Mouse (Mus musculus) brown adipose tissue, adult 24 weeks (tissue): ENCODE results near the gene Msmp. TPM values are rescaled to one million over a fixed set of nuclear protein-coding genes. Genes with fewer than 3 reads are reported as not detected.

ENCODE experiments used
- H3K27ac ChIP-seq: fragments of 200-500 bp; replicated peaks from 2 replicates; pipeline ENCODE4 v1.5.1; 2012; ENCODE audit warnings: low read depth, mild to moderate bottlenecking, low read length
- H3K4me1 ChIP-seq: fragments of 200-500 bp; 2 replicates; pipeline ENCODE4 v1.6.1; 2012; ENCODE audit warnings: low read length, mixed read lengths; ENCODE audit not compliant: control insufficient read depth, insufficient read depth, insufficient read length
- H3K4me3 ChIP-seq: fragments of 200-500 bp; 2 replicates; pipeline ENCODE4 v1.5.1; 2012; ENCODE audit warnings: low read depth, mild to moderate bottlenecking, low read length, moderate library complexity; ENCODE audit not compliant: insufficient read depth
- polyA plus RNA-seq: library from polyadenylated mRNA; stranded (reverse); fragments of >200 nt; gene quantifications from 2 replicates; pipeline ENCODE4 v1.2.4, GENCODE M21; 2012; ENCODE audit not compliant: missing spikeins, insufficient read depth, insufficient read length

Gene Msmp
- polyA plus RNA-seq, 1 experiment, result not detected

- Histone ChIP-seq H3K4me3 (peak overlapping the region; percentile 85), H3K27ac (peak overlapping the region; percentile 84), H3K4me1 (peaks cover 3% of the 10 kb centered on the region; the same call in 1 of the 2 replicates)
Measured at GRCm38 (mm10) chr4:43579256-43579655, 5.0 kb downstream of the Msmp start.

GRCm38 (mm10) chr4:43578376-43579204 is 5.7 kb downstream of the Msmp start, which contains the start of the genes Rgp1 and Gba2:
Gene Rgp1 (plus strand): TSS chr4:43578715.
Gene Gba2 (minus strand): TSS chr4:43578873.
- Histone ChIP-seq H3K4me1 (peaks cover 6% of the 10 kb centered on the region; the same call in 1 of the 2 replicates), H3K4me3 (peak within 1 kb of the TSS; percentile 85), H3K27ac (peak within 1 kb of the TSS; percentile 84)

- H3K4me1 ChIP-seq, result peaks cover 6% of the 10 kb centered on the region; the same call in 1 of the 2 replicates
- H3K27ac ChIP-seq, result peak overlapping the region; percentile 35; the same call in 1 of the 2 replicates
- peak overlapping the region; percentile 85 for H3K4me3 ChIP-seq
Measured at GRCm38 (mm10) chr4:43577237-43577881, 6.9 kb downstream of the Msmp start.

GRCm38 (mm10) chr4:43575356-43575755 is 8.9 kb downstream of the Msmp start:
- peak overlapping the region; percentile 85; the same call in 1 of the 2 replicates for H3K4me3 ChIP-seq
- no peak overlapping the region for H3K27ac ChIP-seq
- peaks cover 6% of the 10 kb centered on the region; the same call in 1 of the 2 replicates for H3K4me1 ChIP-seq

GRCm38 (mm10) chr4:43573561-43573960 is 10.7 kb downstream of the Msmp start:
- Histone ChIP-seq H3K27ac (no peak overlapping the region), H3K4me3 (no peak overlapping the region), H3K4me1 (peaks cover 3% of the 10 kb centered on the region; the same call in 1 of the 2 replicates)

- H3K4me1 ChIP-seq, result peaks cover 3% of the 10 kb centered on the region; the same call in 1 of the 2 replicates
- no peak overlapping the region for H3K27ac ChIP-seq
- H3K4me3 ChIP-seq, result no peak overlapping the region
Measured at GRCm38 (mm10) chr4:43571395-43572045, 12.8 kb downstream of the Msmp start.

- no peak overlapping the region for H3K27ac ChIP-seq
- no peaks in the 10 kb centered on the region for H3K4me1 ChIP-seq
- no peak overlapping the region for H3K4me3 ChIP-seq
Measured at GRCm38 (mm10) chr4:43567140-43567539, 17.2 kb downstream of the Msmp start.

- no peak overlapping the region for H3K27ac ChIP-seq
Measured at GRCm38 (mm10) chr4:43564231-43564630, 20.1 kb downstream of the Msmp start.

GRCm38 (mm10) chr4:43563601-43563875 is 20.8 kb downstream of the Msmp start:
- H3K27ac ChIP-seq, result peak overlapping the region; percentile 90; the same call in 1 of the 2 replicates
- H3K4me3 ChIP-seq, result peak overlapping the region; percentile 97; the same call in 1 of the 2 replicates
- H3K4me1 ChIP-seq, result peaks cover 18% of the 10 kb centered on the region

More at GRCm38 (mm10) chr4:43564231-43564630, 20.1 kb downstream of the Msmp start:
- Histone ChIP-seq H3K4me1 (peaks cover 12% of the 10 kb centered on the region), H3K4me3 (no peak overlapping the region)

GRCm38 (mm10) chr4:43562769-43563600 is 21.3 kb downstream of the Msmp start:
- Histone ChIP-seq H3K4me3 (peak overlapping the region; percentile 97), H3K4me1 (peaks cover 23% of the 10 kb centered on the region), H3K27ac (peak overlapping the region; percentile 90)

- Histone ChIP-seq H3K4me1 (peaks cover 26% of the 10 kb centered on the region), H3K4me3 (peak within 1 kb of the TSS; percentile 97), H3K27ac (peak within 1 kb of the TSS; percentile 96)
Measured at GRCm38 (mm10) chr4:43561997-43562768, 22.1 kb downstream of the Msmp start, which contains the start of the genes Creb3 and Tln1. Gene Creb3 (plus strand): TSS chr4:43562332. Gene Tln1 (minus strand): TSS chr4:43562691.

- H3K4me3 ChIP-seq, result peak overlapping the region; percentile 92
- H3K4me1 ChIP-seq, result peaks cover 26% of the 10 kb centered on the region
- H3K27ac ChIP-seq, result peak overlapping the region; percentile 96
Measured at GRCm38 (mm10) chr4:43561436-43561996, 22.8 kb downstream of the Msmp start.

- peak overlapping the region; percentile 92 for H3K4me3 ChIP-seq
- peaks cover 26% of the 10 kb centered on the region for H3K4me1 ChIP-seq
Measured at GRCm38 (mm10) chr4:43560976-43561375, 23.3 kb downstream of the Msmp start.

More at GRCm38 (mm10) chr4:43560976-43561375, 23.3 kb downstream of the Msmp start:
- H3K27ac ChIP-seq, result peak overlapping the region; percentile 77
